Mouse (Mus musculus): ENCODE measurements around the gene Il17ra. TPM values are rescaled to one million over a fixed set of nuclear protein-coding genes. Genes with fewer than 3 reads are reported as not detected.
A peak's percentile ranks its signal among the peaks of the same experiment; 100 is the strongest.

Il17ra gene
- total RNA-seq, 1 experiment from 2014 or later = 31.8 TPM

DNA sequence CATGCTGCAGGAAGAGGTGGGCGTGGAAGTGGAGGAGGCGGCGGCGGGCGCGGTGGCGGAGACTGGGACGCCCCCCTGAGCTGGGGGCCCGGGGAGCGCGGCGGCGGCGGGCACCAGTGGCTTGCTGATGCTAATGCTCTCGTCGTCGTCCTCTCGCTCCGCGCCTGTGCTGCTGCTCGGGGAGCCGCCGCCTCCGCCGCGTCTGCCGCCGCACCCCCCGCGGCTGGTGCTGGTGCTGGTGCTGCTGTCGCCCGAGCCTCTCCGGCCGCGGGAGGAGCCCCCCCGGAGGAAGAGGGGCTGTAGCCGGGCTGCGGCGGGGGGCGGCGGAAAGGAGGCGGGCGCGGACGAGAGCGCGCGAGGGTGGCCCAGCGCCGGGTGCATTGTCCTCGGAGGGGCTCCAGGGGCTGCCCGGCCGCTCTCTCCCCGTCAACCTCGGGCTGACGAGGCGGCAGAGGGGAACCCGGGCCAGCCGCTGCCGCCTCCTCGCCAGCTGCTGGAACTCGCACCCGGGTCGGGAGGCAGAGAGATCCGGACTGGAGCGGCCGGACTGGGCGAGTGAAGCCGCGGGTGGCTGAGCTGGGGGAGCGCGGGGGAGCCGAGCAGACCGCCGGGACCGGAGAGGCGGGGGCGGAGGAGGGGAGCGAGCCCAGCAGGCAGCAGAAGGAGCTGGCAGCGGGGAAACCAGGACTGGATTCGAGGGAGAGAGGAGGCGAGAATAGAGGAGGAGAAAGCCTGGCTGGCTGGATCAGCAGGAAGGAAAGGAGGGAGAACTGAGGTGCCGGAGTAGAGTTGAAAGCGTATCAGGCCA is 30.5 kb downstream of the Il17ra start, which contains the start of gene Tmem121b:
Tmem121b (minus strand) TSS at position 434 of the 808 bp plus-strand sequence.
- ATAC-seq (replicated peaks; ENCODE audit: low read depth, poor library complexity, severe bottlenecking) = peak; percentile 23

DNA sequence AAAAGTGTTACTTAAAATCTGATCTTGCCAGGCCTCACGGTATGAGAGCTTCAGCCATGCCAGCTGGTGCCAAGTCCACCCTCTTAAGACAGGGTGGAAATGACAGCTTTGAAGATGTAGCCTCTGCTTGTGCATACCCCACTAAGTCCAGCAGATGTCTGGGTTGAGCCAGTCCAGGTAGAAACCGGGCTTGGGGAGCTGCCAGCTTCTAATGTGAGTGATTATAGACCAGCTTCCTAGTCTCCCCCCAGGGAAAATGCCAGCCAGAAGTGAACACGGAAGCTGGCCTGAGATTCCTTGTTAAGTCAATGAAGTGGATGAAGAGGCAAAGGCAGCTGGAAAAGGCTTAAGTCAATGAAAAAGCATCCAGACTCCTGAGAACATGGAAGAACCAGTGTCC is 33.5 kb downstream of the Il17ra start:
- no peak for ATAC-seq (replicated peaks; ENCODE audit: low read depth, poor library complexity, severe bottlenecking)

DNA sequence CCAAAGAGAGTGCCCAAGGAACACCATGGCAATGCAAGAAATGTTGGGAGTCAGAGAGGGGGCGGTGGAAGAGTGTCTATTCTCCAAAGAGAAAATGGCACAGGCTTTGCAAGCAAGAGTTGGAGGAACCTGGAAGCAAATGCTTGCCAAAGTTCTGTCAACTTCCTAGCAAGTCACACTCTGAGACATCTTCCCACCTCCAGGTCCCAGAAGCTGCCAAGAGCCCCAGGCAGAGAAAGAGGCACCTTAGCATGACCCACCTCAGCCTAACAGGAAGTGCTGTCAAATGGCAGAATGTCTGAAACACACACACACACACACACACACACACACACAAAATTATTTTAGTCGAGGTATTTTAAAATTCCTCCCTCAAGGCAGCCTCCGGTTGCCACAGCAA is 41.0 kb downstream of the Il17ra start:
- ATAC-seq (replicated peaks; ENCODE audit: low read depth, poor library complexity, severe bottlenecking) = no peak

DNA sequence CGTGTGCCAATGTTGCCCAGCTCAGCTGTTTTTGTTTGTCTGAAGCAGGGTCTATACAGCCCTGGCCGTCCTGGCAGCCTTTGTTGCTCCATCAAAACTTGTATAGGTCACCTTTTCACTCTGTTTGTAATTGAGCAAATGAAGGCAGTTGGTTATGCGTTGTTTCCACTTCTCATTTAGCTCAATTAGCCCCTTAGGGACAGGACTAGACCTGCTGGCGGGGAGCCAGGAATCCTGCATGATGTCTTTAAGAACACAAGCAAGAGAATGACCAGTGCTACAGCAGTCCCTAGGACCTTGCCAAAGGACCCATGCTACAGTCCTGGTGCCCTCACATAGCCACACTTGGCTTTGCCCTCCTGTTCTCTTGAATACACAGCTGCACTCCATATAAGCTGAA is 42.5 kb downstream of the Il17ra start:
- ATAC-seq (replicated peaks; ENCODE audit: low read depth, poor library complexity, severe bottlenecking) = no peak

DNA sequence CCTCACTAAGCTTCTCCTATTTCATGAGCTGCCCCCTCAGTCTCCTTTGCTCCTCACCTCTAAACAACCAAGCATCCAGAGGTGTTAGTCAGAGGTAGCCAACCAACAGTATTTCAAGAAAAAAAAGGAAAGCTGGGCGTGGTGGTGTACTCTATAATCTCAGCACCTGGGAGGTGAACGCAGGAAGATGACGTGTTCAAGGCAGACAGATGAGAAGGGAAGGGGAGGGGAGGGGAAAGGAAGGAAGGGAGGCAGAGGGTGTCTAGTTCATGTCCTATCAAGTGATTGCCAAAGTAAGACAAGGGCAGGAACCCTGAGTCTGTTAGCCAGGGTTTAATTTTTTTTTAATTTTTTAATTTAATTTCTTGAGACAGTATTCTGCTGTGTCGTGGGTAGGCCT is 45.6 kb downstream of the Il17ra start:
- ATAC-seq (replicated peaks; ENCODE audit: low read depth, poor library complexity, severe bottlenecking) = no peak

DNA sequence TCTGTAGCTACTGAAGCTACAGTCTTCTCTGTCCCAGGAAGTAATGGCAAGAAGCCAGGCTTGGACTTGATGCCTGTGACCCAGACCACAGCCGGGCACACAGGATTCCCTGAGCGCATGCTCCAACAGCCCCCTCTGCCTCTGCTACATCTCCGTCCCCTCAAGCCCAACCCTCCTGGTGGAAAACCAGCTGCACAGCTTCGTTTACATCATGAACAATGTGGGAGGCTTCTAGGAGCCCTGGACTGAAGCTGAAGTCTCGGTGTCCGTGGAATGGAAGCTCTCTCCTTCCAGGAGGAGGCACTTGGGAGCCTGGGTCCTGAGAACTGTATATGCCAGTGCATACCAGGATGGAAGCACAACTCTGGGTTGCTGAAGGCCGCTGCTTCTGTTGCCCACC is 46.9 kb downstream of the Il17ra start:
- ATAC-seq (replicated peaks; ENCODE audit: low read depth, poor library complexity, severe bottlenecking) = no peak

DNA sequence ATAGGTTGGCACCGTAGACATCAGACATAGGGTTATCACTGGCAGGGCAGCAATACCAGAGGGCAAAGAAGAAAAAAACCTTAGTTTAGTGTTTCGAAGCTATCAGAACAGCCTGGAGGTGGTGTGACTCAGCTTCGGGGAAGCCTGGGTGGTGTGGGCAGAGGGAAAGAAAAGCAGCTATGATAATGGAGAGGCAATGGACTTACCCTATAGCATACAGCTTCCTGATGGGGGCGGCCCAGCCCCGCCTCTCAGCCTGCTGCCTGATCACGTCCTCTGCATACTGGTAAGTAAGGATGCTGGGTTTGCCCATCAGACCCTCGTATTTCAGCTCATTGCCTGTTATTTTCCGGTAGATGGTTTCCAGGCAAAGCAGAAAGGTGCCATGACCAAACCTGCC is 47.4 kb downstream of the Il17ra start:
- ATAC-seq (replicated peaks; ENCODE audit: low read depth, poor library complexity, severe bottlenecking) = no peak; the same call in 1 of the 2 replicates

DNA sequence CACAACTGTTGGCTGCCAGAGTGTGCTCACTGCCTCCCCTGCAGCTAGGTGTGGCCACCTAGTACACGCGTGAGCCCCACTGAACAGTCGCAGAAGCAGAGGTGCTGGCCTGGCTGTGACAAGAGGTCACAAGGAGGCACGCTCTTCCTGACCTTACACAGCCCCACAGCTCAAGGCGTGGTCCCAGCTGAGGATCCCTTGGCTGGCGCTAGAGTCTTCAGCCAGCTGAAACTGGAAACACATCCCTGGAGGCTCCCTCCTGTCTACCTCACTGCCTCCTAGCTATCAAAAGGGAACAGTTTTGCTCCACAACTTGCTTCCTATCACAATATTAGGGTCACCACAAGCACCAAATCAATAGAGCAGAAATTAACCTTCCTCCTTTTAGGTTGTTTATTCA is 48.2 kb downstream of the Il17ra start:
- ATAC-seq (replicated peaks; ENCODE audit: low read depth, poor library complexity, severe bottlenecking) = no peak

DNA sequence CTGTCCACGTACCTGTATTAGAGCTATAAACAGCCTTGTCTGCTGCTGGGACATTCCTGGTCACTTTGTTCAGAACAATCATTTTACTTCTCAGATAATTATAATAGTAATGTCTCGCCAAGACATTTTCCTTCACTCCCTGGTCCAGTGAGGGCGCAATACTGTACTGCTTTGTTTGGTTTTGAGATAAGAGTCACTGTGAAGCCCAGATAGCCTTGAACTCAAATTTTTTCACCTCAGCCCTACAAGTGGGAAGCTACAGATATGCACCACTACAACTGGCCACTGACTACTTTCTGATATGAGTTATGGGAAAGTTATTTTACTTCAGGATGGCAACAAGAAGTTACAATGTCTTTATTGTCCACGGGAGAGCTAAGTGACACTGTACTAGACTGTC is 53.4 kb downstream of the Il17ra start:
- ATAC-seq (replicated peaks; ENCODE audit: low read depth, poor library complexity, severe bottlenecking) = peak; percentile 85

DNA sequence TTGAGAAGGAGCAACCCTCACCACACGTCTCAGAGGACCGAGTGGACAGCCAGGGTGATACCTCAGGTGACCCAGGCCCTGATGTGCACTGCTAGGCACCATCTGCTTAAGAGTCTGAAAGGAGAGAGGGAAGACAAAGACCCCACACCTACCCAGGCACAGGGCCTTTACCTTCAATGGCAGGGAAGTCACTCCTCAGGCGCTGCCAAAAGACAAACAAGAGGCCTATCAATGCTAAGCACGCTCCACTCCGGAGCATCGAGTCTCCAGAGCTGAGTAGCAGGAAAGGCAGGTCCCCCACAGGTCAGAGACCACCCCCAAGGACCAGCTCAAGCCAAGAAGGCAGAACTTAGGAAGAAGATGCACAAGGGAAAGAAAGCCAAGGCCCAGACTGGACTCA is 53.8 kb downstream of the Il17ra start:
- ATAC-seq (replicated peaks; ENCODE audit: low read depth, poor library complexity, severe bottlenecking) = peak; percentile 21; the same call in 1 of the 2 replicates

DNA sequence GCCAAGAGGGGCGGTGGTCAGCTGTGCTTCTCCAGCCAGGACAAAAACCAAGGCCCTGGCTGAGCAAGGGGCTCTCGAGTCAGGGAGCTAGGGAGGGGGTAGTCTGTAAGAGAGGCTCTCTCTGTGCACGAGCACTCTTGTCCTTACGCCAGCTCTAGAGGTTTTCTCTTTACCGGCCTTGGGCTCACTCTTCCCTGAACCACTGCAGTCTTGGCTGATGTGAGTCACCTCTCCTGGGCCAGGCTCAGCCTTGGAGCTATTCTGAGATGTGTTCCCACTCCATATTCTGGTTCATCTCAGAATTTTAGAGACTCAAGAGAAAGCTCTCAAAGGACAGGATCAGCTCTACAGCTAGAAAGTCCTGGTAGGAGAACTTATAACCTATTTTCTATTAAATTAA is 54.3 kb downstream of the Il17ra start:
- ATAC-seq (replicated peaks; ENCODE audit: low read depth, poor library complexity, severe bottlenecking) = no peak

DNA sequence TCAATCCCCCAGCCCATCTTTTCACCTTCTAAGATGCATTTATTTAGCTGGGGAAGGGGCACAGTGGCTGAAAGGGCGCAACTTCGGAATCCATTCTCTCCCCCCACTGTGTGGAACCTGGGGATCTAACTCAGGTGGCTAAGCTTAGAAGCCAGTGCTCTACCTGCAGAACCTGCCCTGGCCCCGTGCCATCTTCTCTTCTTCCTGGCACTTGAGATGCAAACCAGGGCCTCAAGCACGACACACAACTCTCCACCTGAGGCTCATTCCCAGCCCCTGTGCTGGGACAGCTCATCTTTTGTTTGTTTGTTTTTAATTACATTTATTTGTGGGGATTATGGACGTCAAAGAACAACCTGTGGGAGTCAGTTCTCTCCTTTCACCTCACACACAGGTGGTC is 56.6 kb downstream of the Il17ra start:
- no peak for ATAC-seq (replicated peaks; ENCODE audit: low read depth, poor library complexity, severe bottlenecking)

DNA sequence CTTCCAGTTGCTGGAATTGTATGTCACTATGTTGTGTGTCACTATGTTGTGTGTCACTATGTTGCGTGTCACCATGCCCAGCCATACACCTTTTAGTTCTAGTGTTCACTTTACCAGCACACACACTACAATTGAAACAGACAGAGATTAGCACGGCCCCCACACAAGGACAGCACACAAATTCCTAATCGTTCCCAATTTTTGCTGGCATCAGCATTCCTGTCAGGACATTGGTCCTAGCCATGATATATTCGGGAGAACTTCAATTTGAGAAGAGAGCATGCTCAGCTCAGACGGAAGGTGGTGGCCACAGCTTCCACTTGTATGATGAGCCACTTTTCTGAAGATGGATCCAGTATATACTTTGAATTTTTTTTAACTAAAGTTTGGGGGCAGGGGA is 61.7 kb downstream of the Il17ra start:
- no peak for ATAC-seq (replicated peaks; ENCODE audit: low read depth, poor library complexity, severe bottlenecking)

DNA sequence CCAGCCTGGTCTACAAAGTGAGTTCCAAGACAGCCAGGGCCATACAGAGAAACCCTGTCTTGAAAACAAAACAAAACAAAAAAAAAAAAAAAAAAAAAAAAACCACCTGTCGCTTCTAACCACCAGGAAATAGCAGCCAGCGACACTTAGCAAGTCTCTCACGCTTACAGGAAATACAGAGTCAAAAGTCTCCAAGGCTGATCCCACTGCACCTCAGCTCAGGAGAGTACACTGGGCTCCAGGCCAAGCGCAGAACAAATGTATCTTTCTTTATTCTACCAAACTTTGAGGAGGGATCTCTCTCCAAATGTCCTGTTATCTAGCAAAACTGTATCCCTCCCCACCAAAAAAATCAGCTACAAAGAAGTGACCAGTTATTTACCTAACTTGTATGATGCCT is 66.1 kb downstream of the Il17ra start:
- no peak for ATAC-seq (replicated peaks; ENCODE audit: low read depth, poor library complexity, severe bottlenecking)

DNA sequence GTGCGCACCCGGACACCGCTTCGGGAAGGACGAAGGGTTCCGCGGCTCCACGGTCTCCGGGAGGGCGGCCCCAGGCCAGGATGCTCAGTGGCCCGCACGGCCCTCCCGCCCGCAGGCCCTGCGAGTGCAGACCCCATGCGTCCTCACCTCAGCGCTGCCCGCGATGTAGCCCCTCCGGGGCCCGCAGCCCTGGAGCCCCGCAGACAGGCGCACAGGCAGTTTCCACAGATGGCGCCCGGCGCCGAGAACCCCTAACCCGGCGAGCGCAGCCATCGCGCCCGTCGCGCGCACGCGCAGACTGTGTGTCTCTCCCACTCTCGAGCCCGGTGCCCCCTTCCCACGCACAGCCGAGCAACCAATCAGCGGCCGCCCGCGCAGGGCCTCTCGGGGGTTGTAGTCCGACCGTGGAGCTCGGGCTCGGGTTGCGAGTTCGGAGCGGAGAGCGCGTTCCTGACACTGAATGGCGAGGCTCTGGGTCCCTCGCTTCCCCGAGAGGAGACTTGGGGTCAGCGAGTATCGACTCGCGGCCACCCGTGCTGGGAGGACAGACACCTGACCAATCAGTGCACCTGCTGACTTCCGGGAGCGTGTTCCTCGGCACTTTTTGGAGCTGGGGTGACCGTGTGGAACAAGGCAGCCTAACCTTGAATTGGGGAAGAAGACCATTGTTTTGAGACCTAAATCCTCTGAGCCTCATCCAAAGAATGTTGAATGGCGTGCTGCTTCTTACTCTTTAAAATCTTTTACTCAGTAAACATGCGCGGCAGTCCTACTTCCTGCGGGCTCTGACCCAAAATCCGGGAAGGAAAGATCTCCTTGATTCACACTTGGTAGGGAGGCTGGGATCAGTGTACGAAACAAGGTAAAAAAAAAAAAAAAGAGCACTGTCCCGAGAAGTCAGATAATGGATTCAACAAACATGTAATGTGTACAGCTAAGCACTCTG is 68.2 kb downstream of the Il17ra start, which contains the start of gene Hdhd5:
Hdhd5 (minus strand) TSS at position 300 of the 946 bp plus-strand sequence.
- ATAC-seq (replicated peaks; ENCODE audit: low read depth, poor library complexity, severe bottlenecking) = peak; percentile 99

DNA sequence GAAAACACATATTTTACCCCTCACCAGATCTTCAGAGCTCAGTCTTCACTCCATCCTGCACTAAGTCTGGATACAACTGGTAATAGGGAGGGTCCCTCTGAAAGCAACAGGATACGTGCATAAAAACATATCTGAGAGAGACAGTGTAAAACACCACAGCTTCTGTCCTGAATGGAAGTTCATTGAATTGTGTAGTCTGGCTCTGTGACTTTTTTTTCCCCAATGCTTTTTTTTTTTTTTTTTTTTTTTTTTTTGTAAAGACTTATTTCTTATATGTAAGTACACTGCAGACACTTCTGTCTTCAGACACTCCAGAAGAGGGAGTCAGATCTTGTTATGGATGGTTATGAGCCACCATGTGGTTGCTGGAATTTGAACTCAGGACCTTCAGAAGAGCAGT is 69.5 kb downstream of the Il17ra start:
- no peak for ATAC-seq (replicated peaks; ENCODE audit: low read depth, poor library complexity, severe bottlenecking)

DNA sequence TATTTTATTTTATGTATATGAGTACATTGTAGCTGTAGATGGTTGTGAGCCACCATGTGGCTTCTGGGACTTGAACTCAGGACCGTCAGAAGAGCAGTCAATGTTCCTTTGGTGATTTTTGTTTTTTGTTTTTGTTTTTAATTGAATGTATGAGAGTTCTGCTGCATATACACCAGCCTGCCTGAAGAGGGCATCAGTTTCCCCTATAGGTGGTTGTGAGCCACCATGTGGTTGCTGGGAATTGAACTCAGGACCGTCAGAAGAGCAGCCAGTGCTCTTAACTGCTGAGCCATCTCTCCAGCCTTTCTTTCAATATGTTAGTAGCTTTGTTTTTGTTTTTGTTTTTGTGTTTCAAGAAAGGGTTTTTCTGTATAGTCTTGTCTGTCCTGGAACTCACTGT is 73.3 kb downstream of the Il17ra start:
- ATAC-seq (replicated peaks; ENCODE audit: low read depth, poor library complexity, severe bottlenecking) = no peak
